Mouse (Mus musculus): Measurements from ENCODE around the gene Lcn4. TPM values are rescaled to one million over a fixed set of nuclear protein-coding genes. Genes with fewer than 3 reads are reported as not detected.

Lcn4 gene
- polyA plus RNA-seq, 1 experiment = 1.3 TPM

DNA sequence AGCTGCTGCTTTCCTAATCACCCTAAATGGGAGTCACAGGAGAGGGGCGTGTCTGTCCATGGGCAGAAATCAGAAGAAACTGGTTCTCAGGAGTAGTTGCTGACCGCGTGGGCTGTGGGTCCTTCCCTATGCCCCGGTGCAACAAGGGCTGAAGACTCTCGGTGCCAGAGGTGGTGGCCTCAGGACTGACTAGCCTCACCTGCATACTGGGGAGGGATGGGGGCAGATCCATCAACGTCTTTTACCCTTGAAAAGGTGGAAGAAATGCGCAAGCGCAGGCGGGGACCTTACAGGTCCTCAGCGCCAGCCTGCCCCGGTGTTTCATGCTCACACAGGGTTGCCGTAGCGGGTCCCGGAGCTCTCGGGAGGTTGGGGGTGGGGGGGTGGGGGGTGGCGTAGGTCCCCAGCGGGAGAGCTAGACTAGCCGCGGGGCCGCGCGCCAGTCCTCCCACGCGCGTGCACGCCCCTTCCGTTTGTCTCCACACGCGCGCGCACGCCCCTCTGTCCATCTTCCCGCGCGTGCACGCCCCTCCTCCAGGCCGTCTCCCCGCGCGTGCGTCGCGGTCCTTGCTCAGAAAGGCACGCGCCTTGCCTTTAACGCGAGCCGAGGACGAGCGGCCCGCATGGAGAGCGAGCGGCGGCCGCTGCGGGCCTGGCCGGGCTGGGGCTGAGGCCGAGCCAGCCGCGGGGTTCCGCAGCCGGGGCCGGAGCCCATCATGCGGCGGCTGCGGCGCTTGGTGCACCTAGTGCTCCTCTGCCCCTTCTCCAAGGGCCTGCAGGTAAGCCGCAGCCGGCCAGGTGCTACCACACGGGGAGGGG lies 43.0 kb downstream of the Lcn4 start, which contains the start of gene Fam69b:
Gene Fam69b, plus strand, starts transcription at position 537 of the 819 bp plus-strand sequence.
- DNase-seq (ENCODE audit: low read depth in 1 of 2, low spot score in 2 of 2) = peak in 1 of 2 experiments; percentile 55
- WGBS = 1% methylated on average over 66 of the region's 70 CpGs
- H3K4me3 ChIP-seq (ENCODE audit: extremely low read depth, insufficient read depth, insufficient read length) = peak within 1 kb of the TSS; percentile 59
- peaks cover 2% of the 10 kb centered on the region; the same call in 1 of the 2 replicates for H3K4me1 ChIP-seq (ENCODE audit: control insufficient read depth, insufficient read depth, insufficient read length)
- H3K27ac ChIP-seq (ENCODE audit: insufficient read depth, low read length) = no peak within 1 kb of the TSS
- peaks cover 6% of the 10 kb centered on the region for H3K27me3 ChIP-seq (ENCODE audit: control insufficient read depth, insufficient read depth, low read length)
- H3K36me3 ChIP-seq (ENCODE audit: control insufficient read depth, insufficient read depth, low read length) = no peaks in the 10 kb centered on the region
- TF ChIP-seq CTCF (IDR thresholded peaks at IDR 0.05; ENCODE audit: extremely low read depth, insufficient read depth, insufficient read length, insufficient replicate concordance) = no peak
- TF ChIP-seq POLR2A (IDR thresholded peaks at IDR 0.05; ENCODE audit: low read depth, low read length) = no peak

DNA sequence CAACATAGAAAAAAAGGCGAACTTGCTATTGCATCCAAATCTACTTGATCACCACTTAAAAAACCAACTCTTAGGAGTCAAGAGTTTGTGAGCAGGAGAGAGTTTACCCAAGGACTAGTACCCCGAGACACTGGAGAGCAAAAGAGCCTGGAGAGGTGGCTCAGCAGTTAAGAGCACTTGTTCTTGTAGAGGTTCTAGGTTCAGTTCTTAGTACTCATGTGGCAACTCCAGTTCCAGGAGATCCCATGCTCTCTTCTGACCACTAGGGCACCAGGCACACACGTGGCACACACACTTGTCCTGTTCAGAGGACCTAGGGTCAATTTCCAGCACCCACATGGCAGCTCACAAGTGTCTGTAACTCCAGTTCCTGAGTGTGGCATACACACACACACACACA lies 45.0 kb downstream of the Lcn4 start:
- no peak overlapping the region for H3K4me3 ChIP-seq (ENCODE audit: extremely low read depth, insufficient read depth, insufficient read length)
- peaks cover 2% of the 10 kb centered on the region; the same call in 1 of the 2 replicates for H3K4me1 ChIP-seq (ENCODE audit: control insufficient read depth, insufficient read depth, insufficient read length)
- DNase-seq (ENCODE audit: low read depth in 1 of 2, low spot score in 2 of 2) = no peak
- H3K27me3 ChIP-seq (ENCODE audit: control insufficient read depth, insufficient read depth, low read length) = peaks cover 6% of the 10 kb centered on the region
- no peak overlapping the region for H3K27ac ChIP-seq (ENCODE audit: insufficient read depth, low read length)
- no peaks in the 10 kb centered on the region for H3K36me3 ChIP-seq (ENCODE audit: control insufficient read depth, insufficient read depth, low read length)
- 64% methylated on average over 3 of the region's 3 CpGs for WGBS
- TF ChIP-seq POLR2A (IDR thresholded peaks at IDR 0.05; ENCODE audit: low read depth, low read length) (no peak), CTCF (IDR thresholded peaks at IDR 0.05; ENCODE audit: extremely low read depth, insufficient read depth, insufficient read length, insufficient replicate concordance) (no peak)

DNA sequence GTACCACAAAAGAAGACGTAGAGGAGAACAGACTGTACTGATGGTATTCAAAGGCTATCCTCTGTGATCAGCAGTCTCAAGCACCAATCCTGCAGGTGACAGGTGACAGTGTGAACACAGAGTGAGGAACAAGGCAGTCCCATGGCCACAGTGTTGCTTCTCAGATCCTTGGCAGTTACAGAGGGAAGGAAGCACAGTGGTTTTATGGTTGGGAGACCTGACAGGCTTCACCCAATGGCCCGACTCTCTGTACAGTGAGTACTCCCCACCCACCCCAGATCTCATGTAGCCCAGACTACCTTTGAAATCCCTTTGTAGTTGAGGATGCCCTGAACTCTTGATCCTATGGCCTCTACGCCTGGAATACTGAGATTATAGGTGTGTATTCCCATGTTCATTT lies 45.7 kb downstream of the Lcn4 start:
- Histone ChIP-seq H3K27ac (ENCODE audit: insufficient read depth, low read length) (no peak overlapping the region), H3K36me3 (ENCODE audit: control insufficient read depth, insufficient read depth, low read length) (no peaks in the 10 kb centered on the region), H3K4me3 (ENCODE audit: extremely low read depth, insufficient read depth, insufficient read length) (no peak overlapping the region), H3K27me3 (ENCODE audit: control insufficient read depth, insufficient read depth, low read length) (peaks cover 6% of the 10 kb centered on the region), H3K4me1 (ENCODE audit: control insufficient read depth, insufficient read depth, insufficient read length) (peaks cover 2% of the 10 kb centered on the region; the same call in 1 of the 2 replicates)
- 23% methylated on average over 3 of the region's 3 CpGs for WGBS
- TF ChIP-seq CTCF (IDR thresholded peaks at IDR 0.05; ENCODE audit: extremely low read depth, insufficient read depth, insufficient read length, insufficient replicate concordance) (no peak), POLR2A (IDR thresholded peaks at IDR 0.05; ENCODE audit: low read depth, low read length) (no peak)
- no peak for DNase-seq (ENCODE audit: low read depth in 1 of 2, low spot score in 2 of 2)

DNA sequence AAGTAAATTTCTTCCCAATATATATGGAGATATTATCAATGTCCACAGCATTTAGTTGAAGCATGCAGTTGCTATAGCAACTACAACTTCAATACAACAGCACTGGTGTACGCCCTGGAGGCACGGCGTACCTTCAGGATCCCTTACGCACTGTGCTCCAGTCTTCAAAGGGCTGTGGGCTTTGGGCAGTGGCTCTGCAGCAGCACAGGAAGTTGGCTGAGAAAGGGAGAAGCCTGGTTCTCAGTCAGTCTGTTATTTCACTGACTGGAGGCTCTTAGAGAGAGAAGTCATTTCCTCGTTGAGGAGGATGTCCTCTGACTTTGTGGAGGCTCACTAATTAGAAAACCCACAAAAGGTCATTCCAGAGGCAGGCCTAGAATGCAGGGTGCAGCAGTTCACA lies 48.1 kb downstream of the Lcn4 start:
- Histone ChIP-seq H3K27me3 (ENCODE audit: control insufficient read depth, insufficient read depth, low read length) (0 out of 2 replicates have a peak, but pooled peaks cover under 1% of the 10 kb centered on the region), H3K4me3 (ENCODE audit: extremely low read depth, insufficient read depth, insufficient read length) (no peak overlapping the region), H3K27ac (ENCODE audit: insufficient read depth, low read length) (no peak overlapping the region), H3K36me3 (ENCODE audit: control insufficient read depth, insufficient read depth, low read length) (no peaks in the 10 kb centered on the region), H3K4me1 (ENCODE audit: control insufficient read depth, insufficient read depth, insufficient read length) (no peaks in the 10 kb centered on the region)
- TF ChIP-seq POLR2A (IDR thresholded peaks at IDR 0.05; ENCODE audit: low read depth, low read length) = no peak
- no peak for TF ChIP-seq CTCF (IDR thresholded peaks at IDR 0.05; ENCODE audit: extremely low read depth, insufficient read depth, insufficient read length, insufficient replicate concordance)
- DNase-seq (ENCODE audit: low read depth in 1 of 2, low spot score in 2 of 2) = peak in 1 of 2 experiments; percentile 54
- 10% methylated on average over 5 of the region's 5 CpGs for WGBS

DNA sequence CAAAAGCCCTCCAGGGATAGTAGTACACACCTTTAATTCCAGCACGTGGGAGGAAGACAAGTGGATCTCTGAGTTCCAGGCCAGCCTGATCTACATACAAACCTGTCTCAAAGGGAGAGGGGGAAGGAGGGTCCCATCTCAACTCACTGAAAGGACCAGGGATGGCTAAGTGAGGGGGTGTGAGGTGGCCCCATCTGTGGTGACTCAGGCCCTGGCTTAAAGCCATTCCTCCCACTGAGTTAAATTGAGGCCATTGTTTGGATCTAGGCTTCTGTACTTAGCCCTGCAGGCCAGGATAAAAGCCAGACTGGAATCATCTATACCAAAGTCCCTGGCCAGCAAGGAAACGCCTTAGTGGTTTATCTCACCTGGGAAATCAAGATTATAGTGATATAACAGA lies 49.8 kb downstream of the Lcn4 start:
- 76% methylated on average over 2 of the region's 2 CpGs for WGBS
- Histone ChIP-seq H3K4me3 (ENCODE audit: extremely low read depth, insufficient read depth, insufficient read length) (no peak overlapping the region), H3K36me3 (ENCODE audit: control insufficient read depth, insufficient read depth, low read length) (no peaks in the 10 kb centered on the region), H3K27me3 (ENCODE audit: control insufficient read depth, insufficient read depth, low read length) (no peaks in the 10 kb centered on the region), H3K27ac (ENCODE audit: insufficient read depth, low read length) (no peak overlapping the region), H3K4me1 (ENCODE audit: control insufficient read depth, insufficient read depth, insufficient read length) (no peaks in the 10 kb centered on the region)
- TF ChIP-seq CTCF (IDR thresholded peaks at IDR 0.05; ENCODE audit: extremely low read depth, insufficient read depth, insufficient read length, insufficient replicate concordance) = no peak
- TF ChIP-seq POLR2A (IDR thresholded peaks at IDR 0.05; ENCODE audit: low read depth, low read length) = no peak
- DNase-seq (ENCODE audit: low read depth in 1 of 2, low spot score in 2 of 2) = no peak

DNA sequence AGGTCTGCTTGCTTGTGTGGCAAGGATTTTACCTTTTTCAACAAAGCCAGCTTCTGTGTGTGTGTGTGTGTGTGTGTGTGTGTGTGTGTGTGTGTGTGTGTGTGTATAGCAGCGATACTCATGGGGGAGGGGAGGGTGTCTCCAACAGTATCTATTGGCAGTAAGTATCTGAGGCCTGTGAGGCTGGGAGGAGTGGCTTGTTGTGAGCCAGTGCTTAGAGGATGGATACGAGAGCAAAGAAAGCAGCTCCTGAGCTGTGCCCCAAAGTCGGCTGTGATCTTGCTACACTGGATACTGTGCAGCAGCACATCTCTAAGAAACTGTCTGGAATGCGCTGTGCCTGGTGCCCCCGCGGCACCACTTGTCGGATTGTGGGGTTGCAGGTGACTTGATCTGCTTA lies 53.2 kb downstream of the Lcn4 start:
- Histone ChIP-seq H3K27me3 (ENCODE audit: control insufficient read depth, insufficient read depth, low read length) (no peaks in the 10 kb centered on the region), H3K36me3 (ENCODE audit: control insufficient read depth, insufficient read depth, low read length) (no peaks in the 10 kb centered on the region), H3K4me1 (ENCODE audit: control insufficient read depth, insufficient read depth, insufficient read length) (no peaks in the 10 kb centered on the region), H3K27ac (ENCODE audit: insufficient read depth, low read length) (no peak overlapping the region), H3K4me3 (ENCODE audit: extremely low read depth, insufficient read depth, insufficient read length) (no peak overlapping the region)
- no peak for DNase-seq (ENCODE audit: low read depth in 1 of 2, low spot score in 2 of 2)
- 90% methylated on average over 7 of the region's 7 CpGs for WGBS
- no peak for TF ChIP-seq POLR2A (IDR thresholded peaks at IDR 0.05; ENCODE audit: low read depth, low read length)
- TF ChIP-seq CTCF (IDR thresholded peaks at IDR 0.05; ENCODE audit: extremely low read depth, insufficient read depth, insufficient read length, insufficient replicate concordance) = no peak

Other genes starting within 250 kb of the Lcn4 start
- gene Sec16a, start 226.1 kb downstream of the Lcn4 start, polyA plus RNA-seq (2012; rRNA removed) = 65.2 and 74.3 TPM in 2 replicates
- 34.6 and 39.6 TPM in 2 replicates for gene Notch1, start 154.6 kb downstream of the Lcn4 start, polyA plus RNA-seq (2012; rRNA removed)
- 167 and 196 TPM in 2 replicates for gene Egfl7, start 91.3 kb downstream of the Lcn4 start, polyA plus RNA-seq (2012; rRNA removed)
- gene Gm20532, start 84.6 kb downstream of the Lcn4 start, polyA plus RNA-seq (2012; rRNA removed) = not detected in 2 replicates
- 22.7 and 27.7 TPM in 2 replicates for gene Agpat2, start 66.9 kb downstream of the Lcn4 start, polyA plus RNA-seq (2012; rRNA removed)
- gene Fam69b, start 42.8 kb downstream of the Lcn4 start, polyA plus RNA-seq (2012; rRNA removed) = 3.0 and 3.6 TPM in 2 replicates
- gene Abo, start 193.7 kb upstream of the Lcn4 start, polyA plus RNA-seq (2012; rRNA removed) = not detected in 2 replicates
- gene Surf6, start 231.6 kb upstream of the Lcn4 start, polyA plus RNA-seq (2012; rRNA removed) = 11.4 and 11.7 TPM in 2 replicates
- 17.7 and 18.6 TPM in 2 replicates for gene Med22, start 239.4 kb upstream of the Lcn4 start, polyA plus RNA-seq (2012; rRNA removed)
- gene Rpl7a, start 239.5 kb upstream of the Lcn4 start, polyA plus RNA-seq (2012; rRNA removed) = 496 and 521 TPM in 2 replicates
- gene Surf2, start 245.1 kb upstream of the Lcn4 start, polyA plus RNA-seq (2012; rRNA removed) = 19.1 and 19.6 TPM in 2 replicates
- gene Surf1, start 245.2 kb upstream of the Lcn4 start, polyA plus RNA-seq (2012; rRNA removed) = 35.5 and 43.5 TPM in 2 replicates